In genomic region chr8:121635534-121635933, GRCm38 (mm10) we compare ENCODE assay signal across 11 mouse cellular contexts. TPM values are rescaled to one million over a fixed set of nuclear protein-coding genes. Genes with fewer than 3 reads are reported as not detected.
A peak's percentile ranks its signal among the peaks of the same experiment; 100 is the strongest.
DNase-seq lines count a peak whose midpoint lies in the region; ATAC-seq and TF ChIP-seq lines count a peak whose summit lies in the region.
"Had no signal": no experiment of that assay in that cellular context is flagged by ENCODE, and none has a peak within 500 bp of the region (broad histone marks: within the 10 kb centered on the region; RNA-seq: fewer than 3 reads in every experiment).

No protein-coding gene starts in this region.

- H3K9me3 ChIP-seq in CH12.LX (replicated peaks; ENCODE audit: low read length), result no peaks in the 10 kb centered on the region
- H3K9me3 ChIP-seq in heart, embryonic 10.5 days, result no peaks in the 10 kb centered on the region
- no peaks in the 10 kb centered on the region for H3K9me3 ChIP-seq in hindbrain, postnatal 0 days (ENCODE audit: low read length)
- H3K9me3 ChIP-seq: forebrain, embryonic 13.5 days had no signal

- H3K79me2 ChIP-seq in CH12.LX (replicated peaks; ENCODE audit: control insufficient read depth, extremely low read depth, insufficient read depth, poor library complexity, severe bottlenecking), result no peaks in the 10 kb centered on the region

- peaks cover 76% of the 10 kb centered on the region for H3K27me3 ChIP-seq in CH12.LX (replicated peaks)
- H3K27me3 ChIP-seq in heart, embryonic 10.5 days (ENCODE audit: insufficient read depth, poor library complexity, severe bottlenecking), result no peaks in the 10 kb centered on the region
- H3K27me3 ChIP-seq in hindbrain, postnatal 0 days (ENCODE audit: insufficient read depth, low read length), result no peaks in the 10 kb centered on the region
- H3K27me3 ChIP-seq: forebrain, embryonic 13.5 days had no signal

- no peak for TF ChIP-seq EP300 in CH12.LX (IDR thresholded peaks at IDR 0.05; ENCODE audit: low read length)

- no peaks in the 10 kb centered on the region for H3K36me3 ChIP-seq in CH12.LX (replicated peaks in 1 of 2; ENCODE audit: control insufficient read depth in 1 of 2, insufficient read depth in 1 of 2, low read length in 1 of 2)
- H3K36me3 ChIP-seq in heart, embryonic 10.5 days, result peaks cover 8% of the 10 kb centered on the region; the same call in 1 of the 2 replicates
- H3K36me3 ChIP-seq in hindbrain, postnatal 0 days (ENCODE audit: insufficient read depth, low read length), result no peaks in the 10 kb centered on the region

- no peak overlapping the region for H3K27ac ChIP-seq in CH12.LX (ENCODE audit: insufficient read depth, low read depth)
- peak overlapping the region; percentile 42; the same call in 1 of the 2 replicates for H3K27ac ChIP-seq in heart, embryonic 10.5 days
- no peak overlapping the region for H3K27ac ChIP-seq in hindbrain, postnatal 0 days
- H3K27ac ChIP-seq: forebrain, embryonic 13.5 days had no signal

- TF ChIP-seq RAD21 in CH12.LX (IDR thresholded peaks at IDR 0.05; ENCODE audit: low read depth, low read length), result no peak

- in situ Hi-C loops in CH12.LX (cut with MboI; ENCODE audit: low pct_ligation_motif_present, low pct_unique_long_range_greater_than_20kb, low sequenced_read_pairs), result no loop called here

- DNase-seq in gastrocnemius, postnatal 25 days, result peak; percentile 50
- no peak for DNase-seq in gastrocnemius, adult 8-10 months (ENCODE audit: low spot score in 2 of 2)
- no peak for DNase-seq in CH12.LX (ENCODE audit: extremely low read depth)
- no peak for DNase-seq in heart, embryonic 10.5 days (ENCODE audit: low spot score)
- peak; percentile 81 for DNase-seq in kidney, postnatal 14 days
- DNase-seq in embryo, embryonic 11 days, result no peak
- no peak for DNase-seq in hindbrain, postnatal 0 days (ENCODE audit: low spot score)
- no peak for DNase-seq in retina, embryonic 14.5 days (ENCODE audit: low spot score)
- DNase-seq: layer of hippocampus, postnatal 36 days; spleen, adult 18-20 months had no signal

- no peak for ATAC-seq in hindbrain, postnatal 0 days
- ATAC-seq: forebrain, embryonic 13.5 days had no signal

- WGBS in heart, embryonic 10.5 days, result 50% methylated on average over 6 of the region's 6 CpGs
- WGBS in hindbrain, postnatal 0 days, result 65% methylated on average over 6 of the region's 6 CpGs

- no peak overlapping the region for H3K9ac ChIP-seq in CH12.LX (ENCODE audit: insufficient read depth, low read depth)
- H3K9ac ChIP-seq in hindbrain, postnatal 0 days (replicated peaks; ENCODE audit: low read length), result no peak overlapping the region
- H3K9ac ChIP-seq: forebrain, embryonic 13.5 days had no signal

- H3K4me2 ChIP-seq in CH12.LX (ENCODE audit: insufficient read depth, low read depth, poor library complexity, severe bottlenecking), result no peak overlapping the region
- H3K4me2 ChIP-seq in hindbrain, postnatal 0 days (ENCODE audit: low read depth, low read length), result no peak overlapping the region
- H3K4me2 ChIP-seq: forebrain, embryonic 13.5 days had no signal

- 0 out of 4 replicates have a peak, but pooled peaks cover 0 to 6% of the 10 kb centered on the region in 2 experiments for H3K4me1 ChIP-seq in CH12.LX (ENCODE audit: control insufficient read depth in 1 of 2, insufficient read depth in 2 of 2)
- peaks cover 73% of the 10 kb centered on the region for H3K4me1 ChIP-seq in heart, embryonic 10.5 days
- peaks cover 7% of the 10 kb centered on the region; the same call in 1 of the 2 replicates for H3K4me1 ChIP-seq in hindbrain, postnatal 0 days (ENCODE audit: insufficient read depth, low read length)

- H3K4me3 ChIP-seq in CH12.LX (replicated peaks in 1 of 3; ENCODE audit: low read depth in 2 of 3, low read length in 2 of 3, poor library complexity in 1 of 3), result no peak overlapping the region
- H3K4me3 ChIP-seq in heart, embryonic 10.5 days, result no peak overlapping the region
- H3K4me3 ChIP-seq in hindbrain, postnatal 0 days (ENCODE audit: low read length), result no peak overlapping the region
- H3K4me3 ChIP-seq: forebrain, embryonic 13.5 days had no signal

- TF ChIP-seq POLR2A in CH12.LX (IDR thresholded peaks at IDR 0.05; ENCODE audit: low read depth, low read length), result no peak

- no peak for TF ChIP-seq CTCF in CH12.LX (conservative IDR thresholded peaks at IDR 0.05 in 1 of 2, IDR thresholded peaks at IDR 0.05 in 1 of 2; ENCODE audit: low read depth in 2 of 2, low read length in 2 of 2)
- no peak for TF ChIP-seq CTCF in hindbrain, postnatal 0 days (IDR thresholded peaks at IDR 0.05; ENCODE audit: low read depth)

- dilution Hi-C loops in CH12.LX (cut with MboI; ENCODE audit: extremely low pct_ligation_motif_present, extremely low pct_unique_long_range_greater_than_20kb, low sequenced_read_pairs), result no loop called here

TF ChIP-seq in CH12.LX, 34 proteins besides CTCF, POLR2A, EP300 and RAD21:
- TF ChIP-seq MYC (IDR thresholded peaks at IDR 0.05; ENCODE audit: low read depth, low read length) (no peak), ELF1 (IDR thresholded peaks at IDR 0.05; ENCODE audit: low read depth, low read length) (0 out of 2 replicates have a peak, but pooled peaks have one; percentile 24), NELFE (IDR thresholded peaks at IDR 0.05; ENCODE audit: low read depth, low read length) (no peak)

RNA-seq across cellular contexts. Expression of gene Zcchc14, which starts 17.2 kb away (rescaled TPM):
- 10 to 100 TPM; 16.3 to 17.0 TPM for total RNA-seq in gastrocnemius, postnatal 25 days (2021)
- total RNA-seq in gastrocnemius, adult 8-10 months (2022), result 10 to 100 TPM; 14.2 to 19.2 (median 15.7) TPM
- total RNA-seq in CH12.LX (2012; rRNA removed) (not detected in 2 replicates), CH12.LX (2014; rRNA removed) (not detected in 2 replicates)
- not detected in 2 replicates for polyA plus RNA-seq in CH12.LX (2012; ENCODE audit: insufficient read length, low read depth)
- polyA plus RNA-seq in heart, embryonic 10.5 days (2016; fragmentation: Nextera tagmentation; extraction: Ambion mirVana), result 7.8 and 10.9 TPM in 2 replicates
- 66.4 and 66.5 TPM in 2 replicates for total RNA-seq in hindbrain, postnatal 0 days (2014; rRNA removed)
- 13.9 and 14.3 TPM in 2 replicates for polyA plus RNA-seq in hindbrain, postnatal 0 days (2015; fragmentation: Nextera tagmentation; extraction: Ambion mirVana)

RNA-seq across cellular contexts. Expression of gene Map1lc3b, which starts 45.4 kb away (rescaled TPM):
- 100 to 1,000 TPM; 124 to 134 TPM for total RNA-seq in gastrocnemius, postnatal 25 days (2021)
- 100 to 1,000 TPM; 163 to 207 (median 201) TPM for total RNA-seq in gastrocnemius, adult 8-10 months (2022)
- total RNA-seq in CH12.LX (2012; rRNA removed) (49.4 and 55.8 TPM in 2 replicates), CH12.LX (2014; rRNA removed) (48.9 and 53.7 TPM in 2 replicates)
- polyA plus RNA-seq in CH12.LX (2012; ENCODE audit: insufficient read length, low read depth), result 45.7 and 56.2 TPM in 2 replicates
- polyA plus RNA-seq in heart, embryonic 10.5 days (2016; fragmentation: Nextera tagmentation; extraction: Ambion mirVana), result 167 and 170 TPM in 2 replicates
- total RNA-seq in hindbrain, postnatal 0 days (2014; rRNA removed), result 274 and 288 TPM in 2 replicates
- 346 and 360 TPM in 2 replicates for polyA plus RNA-seq in hindbrain, postnatal 0 days (2015; fragmentation: Nextera tagmentation; extraction: Ambion mirVana)

RNA-seq across cellular contexts. Expression of gene Fbxo31, which starts 56.9 kb away (rescaled TPM):
- 100 to 1,000 TPM in 1 of 2 experiments, 10 to 100 TPM in 1; 89.8 to 109 TPM for total RNA-seq in gastrocnemius, postnatal 25 days (2021)
- total RNA-seq in gastrocnemius, adult 8-10 months (2022), result 100 to 1,000 TPM; 141 to 254 (median 161) TPM
- total RNA-seq in CH12.LX (2012; rRNA removed), result 13.2 and 13.9 TPM in 2 replicates
- total RNA-seq in CH12.LX (2014; rRNA removed), result 9.2 and 14.2 TPM in 2 replicates
- polyA plus RNA-seq in CH12.LX (2012; ENCODE audit: insufficient read length, low read depth), result 24.7 and 31.9 TPM in 2 replicates
- 10.9 and 17.0 TPM in 2 replicates for polyA plus RNA-seq in heart, embryonic 10.5 days (2016; fragmentation: Nextera tagmentation; extraction: Ambion mirVana)
- 70.4 and 77.4 TPM in 2 replicates for total RNA-seq in hindbrain, postnatal 0 days (2014; rRNA removed)
- 33.2 and 34.9 TPM in 2 replicates for polyA plus RNA-seq in hindbrain, postnatal 0 days (2015; fragmentation: Nextera tagmentation; extraction: Ambion mirVana)

Comparison
In these comparisons a context has a peak if more than half of its experiments do, and no peak if none do; other contexts are left out.
1. DNase-seq: peak in gastrocnemius, postnatal 25 days (single experiment) and kidney, postnatal 14 days (single experiment); none in gastrocnemius, adult 8-10 months (0 of 2), CH12.LX (single experiment), heart, embryonic 10.5 days (single experiment), embryo, embryonic 11 days (single experiment), hindbrain, postnatal 0 days (single experiment) and retina, embryonic 14.5 days (single experiment).
2. RNA of gene Zcchc14, which starts 17.2 kb away (total RNA-seq): 66.4 to 66.5 TPM in hindbrain, postnatal 0 days, 16.3 to 17.0 TPM in gastrocnemius, postnatal 25 days and 14.2 to 19.2 TPM in gastrocnemius, adult 8-10 months; not detected in CH12.LX; every median in the first group is over 10 times any median in the second.